In genomic region chr9:27346541-27347269, GRCm38 (mm10) we compare ENCODE assay signal across 18 mouse cellular contexts. TPM values are rescaled to one million over a fixed set of nuclear protein-coding genes. Genes with fewer than 3 reads are reported as not detected.
DNase-seq lines count a peak whose midpoint lies in the region; ATAC-seq and TF ChIP-seq lines count a peak whose summit lies in the region.
"Had no signal": no experiment of that assay in that cellular context is flagged by ENCODE, and none has a peak within 500 bp of the region (broad histone marks: within the 10 kb centered on the region; RNA-seq: fewer than 3 reads in every experiment).

No protein-coding gene starts in this region.

- 0 out of 2 replicates have a peak overlapping the region, but pooled peaks have one; percentile 19 for H3K27ac ChIP-seq in forebrain, embryonic 12.5 days
- H3K27ac ChIP-seq in forebrain, postnatal 0 days (ENCODE audit: low read depth, low read length) = no peak overlapping the region
- peak overlapping the region; percentile 35; the same call in 1 of the 2 replicates for H3K27ac ChIP-seq in neural tube, embryonic 13.5 days (replicated peaks)
- H3K27ac ChIP-seq: embryonic facial prominence, embryonic 15.5 days; heart, embryonic 15.5 days; kidney, postnatal 0 days; limb, embryonic 15.5 days had no signal

- no peak for TF ChIP-seq CTCF in forebrain, postnatal 0 days (IDR thresholded peaks at IDR 0.05; ENCODE audit: low read depth)

- no peaks in the 10 kb centered on the region for H3K27me3 ChIP-seq in forebrain, embryonic 12.5 days
- H3K27me3 ChIP-seq in forebrain, postnatal 0 days (ENCODE audit: insufficient read depth, low read length) = no peaks in the 10 kb centered on the region
- H3K27me3 ChIP-seq in neural tube, embryonic 13.5 days = no peaks in the 10 kb centered on the region
- H3K27me3 ChIP-seq: embryonic facial prominence, embryonic 15.5 days; heart, embryonic 15.5 days; limb, embryonic 15.5 days had no signal

- WGBS in forebrain, embryonic 12.5 days = 45% methylated on average over 11 of the region's 11 CpGs
- WGBS in forebrain, postnatal 0 days = 23% methylated on average over 11 of the region's 11 CpGs
- WGBS in neural tube, embryonic 13.5 days = 23% methylated on average over 11 of the region's 11 CpGs

- peak; percentile 61; the same call in 1 of the 2 replicates for ATAC-seq in forebrain, embryonic 12.5 days (ENCODE audit: low FRiP score)
- peak; percentile 59 for ATAC-seq in forebrain, postnatal 0 days
- peak; percentile 83 for ATAC-seq in neural tube, embryonic 13.5 days (ENCODE audit: low read depth)
- ATAC-seq: liver, postnatal 0 days had no signal

- no peak overlapping the region for H3K9ac ChIP-seq in forebrain, embryonic 12.5 days
- H3K9ac ChIP-seq in forebrain, postnatal 0 days = no peak overlapping the region
- peak overlapping the region; percentile 1; the same call in 1 of the 2 replicates for H3K9ac ChIP-seq in neural tube, embryonic 13.5 days
- H3K9ac ChIP-seq: embryonic facial prominence, embryonic 15.5 days; heart, embryonic 15.5 days; limb, embryonic 15.5 days; liver, postnatal 0 days had no signal

- no peak overlapping the region for H3K4me3 ChIP-seq in forebrain, embryonic 12.5 days (replicated peaks)
- H3K4me3 ChIP-seq in forebrain, postnatal 0 days (ENCODE audit: low read depth, low read length) = no peak overlapping the region
- no peak overlapping the region for H3K4me3 ChIP-seq in neural tube, embryonic 13.5 days
- H3K4me3 ChIP-seq: embryonic facial prominence, embryonic 15.5 days; heart, embryonic 15.5 days; limb, embryonic 15.5 days had no signal

- H3K36me3 ChIP-seq in forebrain, embryonic 12.5 days (replicated peaks) = peaks cover 42% of the 10 kb centered on the region
- H3K36me3 ChIP-seq in forebrain, postnatal 0 days (ENCODE audit: insufficient read depth) = peaks cover 8% of the 10 kb centered on the region; the same call in 1 of the 2 replicates
- peaks cover 47% of the 10 kb centered on the region for H3K36me3 ChIP-seq in neural tube, embryonic 13.5 days
- H3K36me3 ChIP-seq: embryonic facial prominence, embryonic 15.5 days; G1E; heart, embryonic 15.5 days; limb, embryonic 15.5 days had no signal

- no peaks in the 10 kb centered on the region for H3K9me3 ChIP-seq in forebrain, embryonic 12.5 days
- no peaks in the 10 kb centered on the region for H3K9me3 ChIP-seq in forebrain, postnatal 0 days (ENCODE audit: low read length)
- H3K9me3 ChIP-seq in neural tube, embryonic 13.5 days = no peaks in the 10 kb centered on the region
- H3K9me3 ChIP-seq: embryonic facial prominence, embryonic 15.5 days; heart, embryonic 15.5 days; limb, embryonic 15.5 days had no signal

- H3K4me1 ChIP-seq in forebrain, embryonic 12.5 days = peaks cover 8% of the 10 kb centered on the region
- no peaks in the 10 kb centered on the region for H3K4me1 ChIP-seq in forebrain, postnatal 0 days (ENCODE audit: insufficient read depth)
- peaks cover 15% of the 10 kb centered on the region for H3K4me1 ChIP-seq in neural tube, embryonic 13.5 days (replicated peaks)
- H3K4me1 ChIP-seq: embryonic facial prominence, embryonic 15.5 days; heart, embryonic 15.5 days; limb, embryonic 15.5 days had no signal

- H3K4me2 ChIP-seq in forebrain, embryonic 12.5 days = no peak overlapping the region; the same call in 1 of the 2 replicates
- no peak overlapping the region for H3K4me2 ChIP-seq in forebrain, postnatal 0 days (ENCODE audit: low read depth)
- H3K4me2 ChIP-seq in neural tube, embryonic 13.5 days = no peak overlapping the region; the same call in 1 of the 2 replicates
- H3K4me2 ChIP-seq: embryonic facial prominence, embryonic 15.5 days; heart, embryonic 15.5 days; limb, embryonic 15.5 days had no signal

- peak; percentile 43 for DNase-seq in forebrain, postnatal 0 days
- peak; percentile 20 for DNase-seq in mesoderm, embryonic 11.5 days (ENCODE audit: low read depth, low spot score)
- no peak for DNase-seq in cerebellum, postnatal 14 days
- no peak for DNase-seq in kidney, adult 18-20 months
- no peak for DNase-seq in urinary bladder, postnatal 36 days (ENCODE audit: low spot score in 2 of 2)
- DNase-seq: adrenal gland, adult 2 months; cerebellum, adult 11-12 months; liver, postnatal 0 days; lung, postnatal 36 days; right cerebral cortex, postnatal 25 days had no signal

RNA-seq across cellular contexts. Expression of gene Igsf9b, which starts 47.7 kb away (rescaled TPM):
- polyA plus RNA-seq in forebrain, embryonic 12.5 days (2016; fragmentation: Nextera tagmentation; extraction: Ambion mirVana) = 9.9 and 10.2 TPM in 2 replicates
- 22.5 and 30.8 TPM in 2 replicates for total RNA-seq in forebrain, postnatal 0 days (2014; rRNA removed)
- 5.6 and 11.8 TPM in 2 replicates for polyA plus RNA-seq in forebrain, postnatal 0 days (2015; fragmentation: Nextera tagmentation; extraction: Ambion mirVana)
- polyA plus RNA-seq in neural tube, embryonic 13.5 days (2015; fragmentation: Nextera tagmentation; extraction: Ambion mirVana) = 12.6 and 14.3 TPM in 2 replicates
- polyA plus RNA-seq: G1E had no signal

RNA-seq across cellular contexts. Expression of gene Spata19, which starts 49.9 kb away (rescaled TPM):
- polyA plus RNA-seq in forebrain, embryonic 12.5 days (2016; fragmentation: Nextera tagmentation; extraction: Ambion mirVana) = not detected in 2 replicates
- total RNA-seq in forebrain, postnatal 0 days (2014; rRNA removed) = not detected in 2 replicates
- not detected in 2 replicates for polyA plus RNA-seq in forebrain, postnatal 0 days (2015; fragmentation: Nextera tagmentation; extraction: Ambion mirVana)
- polyA plus RNA-seq in neural tube, embryonic 13.5 days (2015; fragmentation: Nextera tagmentation; extraction: Ambion mirVana) = not detected in 2 replicates
- total RNA-seq: adrenal gland, adult 2 months had no signal
- polyA plus RNA-seq: adrenal gland, adult 2 months; embryonic facial prominence, embryonic 15.5 days; G1E; heart, embryonic 15.5 days; kidney, postnatal 0 days; limb, embryonic 15.5 days; liver, postnatal 0 days; urinary bladder, adult 2 months had no signal

Comparison
In these comparisons a context has a peak if more than half of its experiments do, and no peak if none do; other contexts are left out.
1. DNase-seq: peak in forebrain, postnatal 0 days (single experiment) and mesoderm, embryonic 11.5 days (single experiment); none in cerebellum, postnatal 14 days (0 of 2), kidney, adult 18-20 months (single experiment) and urinary bladder, postnatal 36 days (0 of 2).
2. Peak in every context shown above with its lines, with median percentiles within 50 percentile points of each other: ATAC-seq.